Mouse (Mus musculus) liver, postnatal 0 days (tissue): ENCODE data around the gene Pou5f1.

ENCODE experiments used
- CTCF ChIP-seq: sonication (generic); IDR thresholded peaks from 2 replicates; pipeline ENCODE4 v1.5.1; 2016; ENCODE audit warnings: antibody characterized with exemption, low read depth
- EP300 ChIP-seq: IDR thresholded peaks from 2 replicates; pipeline ENCODE4 v1.6.1; 2016; ENCODE audit warnings: antibody characterized with exemption, low read depth, mild to moderate bottlenecking

GRCm38 (mm10) chr17:35543412-35543861 lies 37.6 kb downstream of the Pou5f1 start:
- TF ChIP-seq CTCF: no peak
- TF ChIP-seq EP300: no peak
